Mouse (Mus musculus): ENCODE measurements around the gene Drd1.

Drd1 gene

GRCm38 (mm10) chr13:54055448-54055861 is at the start of gene Drd1:
Gene Drd1 (minus strand): TSS chr13:54055705.
- peak; percentile 16 to 25 for DNase-seq (ENCODE audit: low read depth in 1 of 2, low spot score in 2 of 2)

- no peak for DNase-seq (ENCODE audit: low read depth in 1 of 2, low spot score in 2 of 2)
Observed at GRCm38 (mm10) chr13:54103866-54104265, 48.4 kb upstream of the Drd1 start.

- no peak for DNase-seq (ENCODE audit: low read depth in 1 of 2, low spot score in 2 of 2)
Observed at GRCm38 (mm10) chr13:54103271-54103670, 47.8 kb upstream of the Drd1 start.

- DNase-seq (ENCODE audit: low read depth in 1 of 2, low spot score in 2 of 2), result no peak
Observed at GRCm38 (mm10) chr13:54102061-54102460, 46.6 kb upstream of the Drd1 start.

DNA sequence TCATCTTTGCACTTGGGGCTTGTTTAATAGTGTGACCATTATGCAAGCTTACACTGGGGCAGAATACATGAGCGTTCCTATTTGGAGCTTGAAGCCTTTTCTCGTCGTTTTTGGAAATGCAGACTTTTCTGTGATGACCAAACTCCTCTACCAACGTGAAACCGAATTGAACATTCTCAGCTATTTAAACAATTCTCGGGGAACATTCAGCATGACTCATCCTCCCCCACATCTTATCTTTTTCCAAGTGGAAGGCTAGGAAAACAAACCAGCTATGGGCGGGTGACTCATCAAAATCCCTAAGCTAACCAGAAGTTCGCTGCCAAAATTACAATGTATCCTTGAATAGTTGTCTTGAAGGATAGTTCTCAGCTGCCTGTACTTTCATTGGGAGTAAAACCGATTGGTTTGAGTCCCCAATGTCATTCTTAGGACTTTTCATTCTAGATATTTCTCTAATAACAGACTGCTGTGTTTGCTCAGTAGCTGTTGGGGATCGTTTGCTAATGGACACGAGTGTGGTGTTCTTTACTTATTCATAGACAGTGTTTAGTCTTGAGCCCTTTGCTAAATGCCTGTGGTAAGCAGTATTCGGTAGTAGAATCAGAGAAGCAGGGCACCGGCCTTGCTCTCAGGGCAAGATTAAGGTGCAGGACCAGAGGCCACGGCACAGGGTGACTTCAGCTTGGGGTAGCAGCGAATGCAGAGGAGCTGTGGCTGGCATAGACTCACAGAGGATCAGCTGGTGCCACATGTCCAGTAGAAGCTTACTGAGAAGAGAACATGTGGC is 45.7 kb upstream of the Drd1 start:
- DNase-seq (ENCODE audit: low read depth in 1 of 2, low spot score in 2 of 2), result no peak

DNA sequence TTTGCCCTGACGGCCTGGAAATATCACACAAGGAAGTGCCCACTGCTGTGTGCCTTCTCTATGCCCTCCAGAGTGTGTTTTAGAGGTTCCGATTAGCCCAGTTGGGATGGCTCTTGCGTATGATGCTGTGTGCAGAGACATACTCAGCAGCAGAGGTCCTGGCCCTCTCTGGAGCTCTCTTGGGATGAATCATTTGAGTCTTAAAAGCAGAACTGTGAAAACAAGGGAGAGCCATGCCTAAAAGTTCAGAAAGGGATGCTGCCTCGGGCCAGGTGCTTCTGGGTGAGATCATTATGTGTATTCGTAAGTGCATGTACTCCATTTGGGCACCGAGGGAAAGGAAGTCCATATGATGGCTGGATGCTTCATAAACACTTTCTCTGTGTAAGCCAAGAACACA is 42.3 kb upstream of the Drd1 start:
- no peak for DNase-seq (ENCODE audit: low read depth in 1 of 2, low spot score in 2 of 2)

- DNase-seq (ENCODE audit: low read depth in 1 of 2, low spot score in 2 of 2), result no peak
Observed at GRCm38 (mm10) chr13:54097227-54097626, 41.7 kb upstream of the Drd1 start.

DNA sequence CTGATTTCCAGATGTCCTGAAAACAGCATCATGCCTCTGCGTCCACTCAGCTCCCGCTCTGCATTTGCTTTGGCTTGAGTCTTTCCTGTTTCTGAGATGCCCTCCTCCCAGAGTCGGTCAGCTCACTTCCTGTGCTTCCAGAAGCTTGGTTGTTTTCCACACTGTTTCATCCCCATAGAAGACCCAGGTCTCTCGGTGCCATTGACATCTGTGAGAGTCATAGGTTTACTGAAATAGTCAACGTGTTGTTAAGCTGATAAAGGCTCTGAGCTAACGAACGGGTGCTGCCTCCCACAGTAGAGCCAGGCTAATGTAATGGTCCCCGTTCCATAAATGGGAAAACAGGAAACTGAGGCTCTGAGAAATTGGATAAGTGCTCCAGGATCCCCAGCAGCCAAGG is 40.2 kb upstream of the Drd1 start:
- no peak for DNase-seq (ENCODE audit: low read depth in 1 of 2, low spot score in 2 of 2)

- no peak for DNase-seq (ENCODE audit: low read depth in 1 of 2, low spot score in 2 of 2)
Observed at GRCm38 (mm10) chr13:54094963-54095362, 39.5 kb upstream of the Drd1 start.

- no peak for DNase-seq (ENCODE audit: low read depth in 1 of 2, low spot score in 2 of 2)
Observed at GRCm38 (mm10) chr13:54094349-54094748, 38.8 kb upstream of the Drd1 start.

GRCm38 (mm10) chr13:54091719-54092118 is 36.2 kb upstream of the Drd1 start:
- DNase-seq (ENCODE audit: low read depth in 1 of 2, low spot score in 2 of 2), result no peak

GRCm38 (mm10) chr13:54085266-54085665 is 29.8 kb upstream of the Drd1 start:
- no peak for DNase-seq (ENCODE audit: low read depth in 1 of 2, low spot score in 2 of 2)

DNA sequence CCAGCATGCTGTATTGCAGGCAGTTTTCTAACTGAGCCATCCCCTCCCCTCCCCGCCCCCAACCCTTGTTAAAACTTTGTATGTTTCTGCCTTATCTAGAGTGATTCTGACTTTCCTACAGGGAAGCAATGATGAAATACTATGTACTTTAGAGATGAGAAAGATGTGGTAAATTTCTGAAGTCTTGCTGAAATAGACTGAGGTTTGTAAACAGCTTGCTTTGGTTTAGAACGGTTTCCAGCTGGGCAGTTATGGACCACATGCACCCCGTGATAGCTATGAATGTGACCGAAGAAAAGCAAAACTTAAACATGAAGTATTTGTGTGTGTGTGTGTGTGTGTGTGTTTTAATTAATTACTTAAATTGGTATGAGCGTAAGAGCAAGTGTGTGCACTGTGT is 29.3 kb upstream of the Drd1 start:
- DNase-seq (ENCODE audit: low read depth in 1 of 2, low spot score in 2 of 2), result no peak

GRCm38 (mm10) chr13:54084178-54084577 is 28.7 kb upstream of the Drd1 start:
- DNase-seq (ENCODE audit: low read depth in 1 of 2, low spot score in 2 of 2), result no peak

DNA sequence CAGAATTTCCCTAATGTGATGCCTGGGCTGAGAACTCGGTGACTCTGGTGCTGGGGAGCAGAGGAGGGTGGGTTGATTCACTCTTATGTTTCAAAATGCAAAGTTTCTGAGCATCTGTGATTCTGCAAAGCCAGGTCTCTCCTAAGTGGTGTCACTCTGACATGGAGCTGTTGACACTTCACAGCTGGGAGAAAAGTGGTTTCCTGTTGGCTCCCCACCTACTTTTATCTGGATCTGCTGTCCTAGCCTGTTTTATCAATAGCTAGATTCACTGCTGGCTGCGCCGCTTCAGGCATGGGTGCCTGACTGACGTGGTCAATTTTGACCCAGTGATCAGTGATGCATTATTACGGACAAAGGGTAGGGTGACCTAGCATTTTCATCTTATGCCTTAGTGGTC is 27.4 kb upstream of the Drd1 start:
- DNase-seq (ENCODE audit: low read depth in 1 of 2, low spot score in 2 of 2), result no peak

DNA sequence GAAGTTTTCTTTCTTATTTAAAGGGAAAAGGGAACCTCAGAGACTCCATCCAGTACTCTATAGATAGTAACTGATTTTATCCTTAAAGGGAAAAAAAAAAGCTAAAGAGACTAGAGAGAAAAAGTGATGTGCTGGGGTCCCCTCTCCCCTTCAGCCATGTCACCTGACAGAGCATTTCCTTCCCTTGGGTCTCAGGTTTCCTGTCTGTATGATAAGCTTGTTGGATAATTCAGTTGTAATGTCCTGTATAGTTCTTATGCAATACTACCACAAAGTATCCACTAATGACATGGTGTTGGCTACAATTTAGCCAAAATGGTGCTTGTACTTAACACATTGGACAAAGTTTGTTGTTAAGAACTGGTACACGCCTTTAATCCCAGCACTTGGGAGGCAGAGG is 25.3 kb upstream of the Drd1 start:
- DNase-seq (ENCODE audit: low read depth in 1 of 2, low spot score in 2 of 2), result no peak

- DNase-seq (ENCODE audit: low read depth in 1 of 2, low spot score in 2 of 2), result no peak
Observed at GRCm38 (mm10) chr13:54079782-54080759, 24.6 kb upstream of the Drd1 start.

DNA sequence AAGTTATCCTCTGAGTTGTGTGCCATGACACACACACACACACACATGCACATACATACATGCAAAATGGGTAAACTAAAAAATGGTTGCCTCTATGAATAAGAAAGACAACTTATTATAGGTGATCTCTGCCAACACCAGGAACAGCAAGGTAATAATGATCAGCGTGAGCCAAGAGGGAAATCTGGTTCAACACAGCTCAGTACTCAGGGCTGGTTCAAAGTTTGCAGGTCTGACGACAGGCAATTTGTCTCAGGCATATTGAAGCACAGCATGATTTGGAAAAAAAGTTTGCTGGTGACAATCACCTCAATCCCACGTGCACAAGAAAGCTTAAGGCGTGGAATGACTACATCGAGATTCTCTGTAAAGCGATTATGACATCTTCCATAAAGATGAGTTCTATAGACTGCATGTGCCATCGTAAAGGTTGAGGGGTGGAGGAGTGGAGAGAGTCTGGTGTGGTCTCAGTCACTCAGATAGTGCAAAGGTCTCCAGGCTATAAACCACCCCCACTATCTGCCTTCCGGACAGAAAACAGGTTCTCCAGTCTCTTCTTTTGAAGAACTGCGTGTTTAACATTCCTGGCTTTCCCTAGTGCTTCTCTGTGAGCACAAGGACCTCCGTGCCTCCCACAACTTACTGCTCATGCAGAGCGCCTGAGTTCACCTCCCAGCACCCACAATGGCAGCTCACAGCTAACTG is 22.1 kb upstream of the Drd1 start:
- no peak for DNase-seq (ENCODE audit: low read depth in 1 of 2, low spot score in 2 of 2)

- DNase-seq (ENCODE audit: low read depth in 1 of 2, low spot score in 2 of 2), result no peak
Observed at GRCm38 (mm10) chr13:54076762-54077460, 21.4 kb upstream of the Drd1 start.

DNA sequence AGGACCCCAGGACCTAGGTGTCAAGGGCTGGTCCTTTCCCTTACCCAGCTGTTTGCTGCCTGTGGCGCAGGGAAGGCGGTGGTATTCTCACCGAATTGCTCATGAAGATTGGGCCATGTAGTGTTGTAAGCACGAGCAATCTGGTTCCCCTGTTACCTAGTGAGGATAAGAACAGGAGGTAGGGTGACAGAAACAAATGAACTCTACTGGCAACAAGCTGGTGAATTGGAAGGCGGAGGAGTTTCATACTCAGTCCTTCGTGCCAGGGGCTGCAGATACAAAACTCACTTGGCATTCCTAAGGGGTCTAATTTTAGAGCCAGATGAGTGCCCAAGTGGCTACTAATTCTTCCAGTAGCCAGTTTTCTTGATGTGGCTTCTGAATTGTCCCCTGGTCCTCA is 20.5 kb upstream of the Drd1 start:
- DNase-seq (ENCODE audit: low read depth in 1 of 2, low spot score in 2 of 2), result no peak

DNA sequence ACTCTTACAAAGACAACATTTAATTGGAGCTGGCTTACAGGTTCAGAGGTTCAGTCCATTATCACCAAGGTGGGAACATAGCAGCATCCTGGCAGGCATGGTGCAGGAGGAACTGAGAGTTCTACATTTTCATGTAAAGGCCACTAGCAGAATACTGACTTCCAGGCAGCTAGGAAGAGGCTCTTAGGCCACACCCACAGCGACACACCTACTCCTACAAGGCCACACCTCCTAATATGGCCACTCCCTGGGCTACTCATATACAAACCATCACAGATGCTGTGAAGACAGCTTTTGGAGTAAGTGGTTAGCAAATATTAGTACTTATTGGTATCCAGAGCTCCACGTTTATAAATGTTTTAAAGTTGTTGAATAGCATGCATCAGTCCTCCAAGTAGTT is 19.9 kb upstream of the Drd1 start:
- DNase-seq (ENCODE audit: low read depth in 1 of 2, low spot score in 2 of 2), result no peak
